Comparison of ENCODE assay signal across 27 mouse cellular contexts in the genomic region with DNA sequence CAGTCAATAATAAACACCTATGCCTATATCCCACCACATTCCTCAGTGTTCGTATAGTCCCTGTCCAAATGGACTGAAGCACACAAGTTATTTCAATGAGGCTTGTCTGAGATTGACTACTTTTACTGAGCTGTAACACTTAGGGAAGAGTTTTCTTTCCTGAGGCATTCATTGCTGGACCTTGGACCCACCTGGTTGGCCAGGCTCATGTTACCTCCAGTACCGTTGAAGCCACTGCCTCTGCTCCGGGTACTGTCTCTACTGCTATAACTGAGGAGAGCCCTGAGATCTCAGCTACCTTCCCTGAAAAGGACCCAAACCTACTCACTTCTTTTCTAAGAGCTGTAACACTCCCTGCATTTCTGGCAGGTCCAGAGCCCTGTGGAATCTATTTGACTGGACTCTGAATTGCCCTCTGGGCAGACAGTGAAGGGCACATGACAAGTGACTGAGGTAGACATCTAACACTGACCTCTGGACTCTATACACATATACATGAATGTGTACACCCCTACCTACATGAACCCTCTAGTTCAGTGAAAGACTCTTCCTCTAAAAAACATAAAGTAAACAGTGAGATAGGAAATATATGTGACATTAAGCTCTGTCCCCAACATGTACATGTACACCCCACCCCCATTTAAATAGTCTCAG. TPM values are rescaled to one million over a fixed set of nuclear protein-coding genes. Genes with fewer than 3 reads are reported as not detected.
DNase-seq lines count a peak whose midpoint lies in the region; ATAC-seq and TF ChIP-seq lines count a peak whose summit lies in the region.
"Had no signal": no experiment of that assay in that cellular context is flagged by ENCODE, and none has a peak within 500 bp of the region (broad histone marks: within the 10 kb centered on the region; RNA-seq: fewer than 3 reads in every experiment).

No protein-coding gene starts in this region.

- H3K27me3 ChIP-seq in kidney, adult 2 months (replicated peaks; ENCODE audit: control insufficient read depth, insufficient read depth, low read length) = no peaks in the 10 kb centered on the region
- H3K27me3 ChIP-seq in liver, adult 2 months (ENCODE audit: control insufficient read depth, insufficient read depth, low read length) = no peaks in the 10 kb centered on the region
- no peaks in the 10 kb centered on the region for H3K27me3 ChIP-seq in liver, embryonic 11.5 days (replicated peaks; ENCODE audit: control insufficient read depth, insufficient read depth, low read length)
- H3K27me3 ChIP-seq in intestine, postnatal 0 days (replicated peaks; ENCODE audit: control insufficient read depth, insufficient read depth, low read length) = no peaks in the 10 kb centered on the region
- H3K27me3 ChIP-seq in liver, postnatal 0 days (ENCODE audit: insufficient read depth, low read length) = no peaks in the 10 kb centered on the region
- no peaks in the 10 kb centered on the region for H3K27me3 ChIP-seq in forebrain, embryonic 16.5 days (replicated peaks; ENCODE audit: control insufficient read depth, insufficient read depth, low read length)
- H3K27me3 ChIP-seq: CH12.LX; forebrain, embryonic 13.5 days had no signal

- no peaks in the 10 kb centered on the region for H3K79me2 ChIP-seq in liver, adult 2 months (ENCODE audit: control insufficient read depth, insufficient read depth, low read length)

- H3K4me3 ChIP-seq in kidney, adult 2 months (ENCODE audit: insufficient read depth, low read depth, low read length) = no peak overlapping the region
- H3K4me3 ChIP-seq in liver, adult 2 months (ENCODE audit: insufficient read depth, low read depth, low read length) = no peak overlapping the region
- no peak overlapping the region for H3K4me3 ChIP-seq in liver, embryonic 11.5 days (ENCODE audit: low read depth, low read length)
- no peak overlapping the region for H3K4me3 ChIP-seq in intestine, postnatal 0 days (ENCODE audit: low read depth, low read length)
- no peak overlapping the region for H3K4me3 ChIP-seq in liver, postnatal 0 days (ENCODE audit: low read depth, low read length)
- H3K4me3 ChIP-seq in forebrain, embryonic 16.5 days (replicated peaks; ENCODE audit: low read length) = no peak overlapping the region
- H3K4me3 ChIP-seq: forebrain, embryonic 10.5 days; forebrain, embryonic 13.5 days; gastrocnemius, adult 2 months; hindbrain, embryonic 10.5 days had no signal

- WGBS in kidney, adult 2 months = 59% methylated on average over 3 of the region's 3 CpGs
- WGBS in liver, adult 2 months = 51% methylated on average over 3 of the region's 3 CpGs
- 87% methylated on average over 3 of the region's 3 CpGs for WGBS in liver, embryonic 11.5 days
- WGBS in intestine, postnatal 0 days = 85% methylated on average over 3 of the region's 3 CpGs
- 74% methylated on average over 3 of the region's 3 CpGs for WGBS in liver, postnatal 0 days (ENCODE audit: insufficient replicate concordance)
- 95% methylated on average over 3 of the region's 3 CpGs for WGBS in forebrain, embryonic 16.5 days

- H3K4me1 ChIP-seq in kidney, adult 2 months (ENCODE audit: control insufficient read depth, insufficient read depth, low read length) = no peaks in the 10 kb centered on the region
- no peaks in the 10 kb centered on the region for H3K4me1 ChIP-seq in liver, adult 2 months (ENCODE audit: control insufficient read depth, insufficient read depth, low read length)
- no peaks in the 10 kb centered on the region for H3K4me1 ChIP-seq in liver, embryonic 11.5 days (replicated peaks; ENCODE audit: control insufficient read depth, insufficient read depth, low read length)
- no peaks in the 10 kb centered on the region for H3K4me1 ChIP-seq in intestine, postnatal 0 days (replicated peaks; ENCODE audit: control insufficient read depth, insufficient read depth, low read length)
- H3K4me1 ChIP-seq in liver, postnatal 0 days (ENCODE audit: insufficient read depth) = no peaks in the 10 kb centered on the region
- no peaks in the 10 kb centered on the region for H3K4me1 ChIP-seq in forebrain, embryonic 16.5 days (replicated peaks; ENCODE audit: control insufficient read depth, insufficient read depth, low read length)
- H3K4me1 ChIP-seq: forebrain, embryonic 10.5 days; forebrain, embryonic 13.5 days; hindbrain, embryonic 10.5 days had no signal

- no peak overlapping the region for H3K9ac ChIP-seq in liver, adult 2 months (ENCODE audit: low read depth, low read length)
- H3K9ac ChIP-seq in liver, embryonic 11.5 days (ENCODE audit: low read depth, low read length) = no peak overlapping the region
- H3K9ac ChIP-seq in intestine, postnatal 0 days (ENCODE audit: low read depth, low read length) = no peak overlapping the region
- no peak overlapping the region for H3K9ac ChIP-seq in liver, postnatal 0 days (replicated peaks)
- H3K9ac ChIP-seq in forebrain, embryonic 16.5 days (replicated peaks; ENCODE audit: low read depth, low read length) = no peak overlapping the region
- H3K9ac ChIP-seq: forebrain, embryonic 13.5 days; forebrain, postnatal 0 days; hindbrain, embryonic 14.5 days had no signal

- H3K36me3 ChIP-seq in kidney, adult 2 months (ENCODE audit: control insufficient read depth, insufficient read depth, low read length) = no peaks in the 10 kb centered on the region
- H3K36me3 ChIP-seq in liver, adult 2 months (ENCODE audit: control insufficient read depth, insufficient read depth, low read length) = no peaks in the 10 kb centered on the region
- no peaks in the 10 kb centered on the region for H3K36me3 ChIP-seq in liver, embryonic 11.5 days (ENCODE audit: control insufficient read depth, insufficient read depth, low read length)
- H3K36me3 ChIP-seq in intestine, postnatal 0 days (ENCODE audit: control insufficient read depth, insufficient read depth) = no peaks in the 10 kb centered on the region
- H3K36me3 ChIP-seq in liver, postnatal 0 days (replicated peaks; ENCODE audit: insufficient read depth, low read length) = no peaks in the 10 kb centered on the region
- H3K36me3 ChIP-seq in forebrain, embryonic 16.5 days (ENCODE audit: control insufficient read depth, insufficient read depth) = no peaks in the 10 kb centered on the region
- H3K36me3 ChIP-seq: forebrain, embryonic 10.5 days; G1E; hindbrain, embryonic 10.5 days had no signal

- no peaks in the 10 kb centered on the region for H3K9me3 ChIP-seq in liver, embryonic 11.5 days (ENCODE audit: control insufficient read depth, low read length)
- no peaks in the 10 kb centered on the region for H3K9me3 ChIP-seq in intestine, postnatal 0 days (ENCODE audit: control insufficient read depth)
- H3K9me3 ChIP-seq in liver, postnatal 0 days (ENCODE audit: low read length) = no peaks in the 10 kb centered on the region; the same call in 1 of the 2 replicates
- H3K9me3 ChIP-seq in forebrain, embryonic 16.5 days (ENCODE audit: control insufficient read depth, low read length) = no peaks in the 10 kb centered on the region
- H3K9me3 ChIP-seq: forebrain, embryonic 10.5 days; forebrain, embryonic 13.5 days; G1E; hindbrain, embryonic 10.5 days had no signal

- DNase-seq in kidney, adult 2 months = peak; percentile 1
- no peak for DNase-seq in kidney, postnatal 14 days
- DNase-seq in liver, adult 2 months (ENCODE audit: extremely low read depth, low read depth, low spot score) = peak; percentile 30
- no peak for DNase-seq in liver, embryonic 11.5 days (ENCODE audit: low spot score)
- DNase-seq in liver, postnatal 0 days = no peak
- DNase-seq: adrenal gland, postnatal 10 days; adrenal gland, postnatal 36 days; B cell, adult 2 months; cerebellum, adult 18-20 months; cerebellum, adult 9-10 months; cerebellum, postnatal 14 days; forebrain, postnatal 0 days; gastrocnemius, adult 2 months; gastrocnemius, postnatal 14 days; heart, adult 11 months had no signal

- no peak for TF ChIP-seq POLR2A in kidney, adult 2 months (IDR thresholded peaks at IDR 0.05; ENCODE audit: low read depth, low read length)
- TF ChIP-seq POLR2A in liver, adult 2 months (IDR thresholded peaks at IDR 0.05; ENCODE audit: extremely low read depth, insufficient read depth, low read length) = no peak

- no peak for TF ChIP-seq CTCF in kidney, adult 2 months (conservative IDR thresholded peaks at IDR 0.05; ENCODE audit: insufficient read depth, insufficient read length, low read depth, low read length)
- no peak for TF ChIP-seq CTCF in liver, adult 2 months (IDR thresholded peaks at IDR 0.05; ENCODE audit: low read depth, low read length)
- TF ChIP-seq CTCF in intestine, postnatal 0 days (IDR thresholded peaks at IDR 0.05; ENCODE audit: low read depth) = no peak
- TF ChIP-seq CTCF in liver, postnatal 0 days (IDR thresholded peaks at IDR 0.05; ENCODE audit: low read depth) = no peak

- no peak for TF ChIP-seq EP300 in liver, postnatal 0 days (IDR thresholded peaks at IDR 0.05; ENCODE audit: low read depth)

- no peak for ATAC-seq in liver, embryonic 11.5 days (replicated peaks; ENCODE audit: low FRiP score)
- ATAC-seq in intestine, postnatal 0 days = peak; percentile 63; the same call in 1 of the 2 replicates
- ATAC-seq in liver, postnatal 0 days = peak; percentile 71
- ATAC-seq in forebrain, embryonic 16.5 days = no peak
- ATAC-seq: forebrain, embryonic 13.5 days; forebrain, postnatal 0 days; Patski had no signal

- no peak overlapping the region for H3K27ac ChIP-seq in kidney, adult 2 months (ENCODE audit: insufficient read depth, low read depth, low read length)
- no peak overlapping the region for H3K27ac ChIP-seq in liver, adult 2 months (replicated peaks; ENCODE audit: insufficient read depth, low read depth, low read length)
- no peak overlapping the region for H3K27ac ChIP-seq in liver, embryonic 11.5 days (ENCODE audit: low read depth, low read length)
- H3K27ac ChIP-seq in intestine, postnatal 0 days (ENCODE audit: low read depth, low read length) = no peak overlapping the region
- H3K27ac ChIP-seq in liver, postnatal 0 days (ENCODE audit: low read depth) = no peak overlapping the region
- no peak overlapping the region for H3K27ac ChIP-seq in forebrain, embryonic 16.5 days (ENCODE audit: low read length)
- H3K27ac ChIP-seq: forebrain, embryonic 10.5 days; forebrain, embryonic 13.5 days; gastrocnemius, adult 2 months; hindbrain, embryonic 10.5 days; hindbrain, embryonic 14.5 days had no signal

- no peak overlapping the region for H3K4me2 ChIP-seq in liver, embryonic 11.5 days
- no peak overlapping the region for H3K4me2 ChIP-seq in intestine, postnatal 0 days (replicated peaks; ENCODE audit: low read depth)
- H3K4me2 ChIP-seq in liver, postnatal 0 days (ENCODE audit: low read depth, low read length) = no peak overlapping the region
- H3K4me2 ChIP-seq in forebrain, embryonic 16.5 days (ENCODE audit: low read length) = no peak overlapping the region
- H3K4me2 ChIP-seq: forebrain, embryonic 13.5 days; heart, embryonic 11.5 days; hindbrain, embryonic 14.5 days had no signal

RNA-seq across cellular contexts. Expression of gene Gm6377, which starts 39.0 kb away (rescaled TPM):
- 0.05 and 0.07 TPM in 2 replicates for polyA plus RNA-seq in kidney, adult 2 months (2012; rRNA removed)
- 1.3 and 1.5 TPM in 2 replicates for total RNA-seq in liver, adult 2 months (2014; rRNA removed)
- 0.05 TPM in 1 of 2 replicates, not detected in the other for polyA plus RNA-seq in liver, adult 2 months (2012; rRNA removed)
- 0.21 and 0.30 TPM in 2 replicates for polyA plus RNA-seq in liver, embryonic 11.5 days (2014; fragmentation: Nextera tagmentation; extraction: Ambion mirVana)
- polyA plus RNA-seq in intestine, postnatal 0 days (2015; fragmentation: Nextera tagmentation; extraction: Ambion mirVana) = 0.38 and 0.43 TPM in 2 replicates
- 0.81 and 0.97 TPM in 2 replicates for polyA plus RNA-seq in liver, postnatal 0 days (2015; fragmentation: Nextera tagmentation; extraction: Ambion mirVana)
- polyA plus RNA-seq in forebrain, embryonic 16.5 days (2015; fragmentation: Nextera tagmentation; extraction: Ambion mirVana) = 0.09 TPM in 1 of 2 replicates, not detected in the other
- total RNA-seq: forebrain, postnatal 0 days; gastrocnemius, adult 2 months; gastrocnemius, postnatal 14 days had no signal
- polyA plus RNA-seq: embryonic facial prominence, embryonic 11.5 days; G1E; heart, embryonic 14.5 days; hindbrain, embryonic 14.5 days had no signal

Comparison
In these comparisons a context has a peak if more than half of its experiments do, and no peak if none do; other contexts are left out.
1. DNase-seq: peak in kidney, adult 2 months (single experiment) and liver, adult 2 months (single experiment); none in kidney, postnatal 14 days (single experiment), liver, embryonic 11.5 days (single experiment) and liver, postnatal 0 days (single experiment).
2. ATAC-seq: peak in intestine, postnatal 0 days (single experiment) and liver, postnatal 0 days (single experiment); none in liver, embryonic 11.5 days (single experiment) and forebrain, embryonic 16.5 days (single experiment).